ENCODE assay signal across 43 mouse cellular contexts in the genomic region with DNA sequence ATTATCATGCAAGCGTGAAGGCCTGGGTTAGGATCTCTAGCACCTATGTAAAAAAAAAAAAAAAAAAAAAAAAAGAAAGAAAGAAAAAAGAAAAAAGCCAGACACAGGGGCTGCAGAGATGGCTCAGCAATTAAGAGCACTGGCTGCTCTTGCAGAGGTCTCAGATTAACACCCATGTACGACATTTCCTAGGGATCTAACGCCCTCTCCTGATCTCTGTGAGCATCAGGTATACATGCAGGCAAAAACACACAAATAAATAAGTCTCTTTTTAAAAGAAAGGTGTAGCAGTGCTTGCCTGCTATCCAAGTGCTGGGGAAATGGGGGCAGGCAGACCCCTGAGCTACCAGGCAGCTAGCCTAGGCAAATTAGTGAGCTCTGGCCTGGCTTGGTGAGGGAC. TPM values are rescaled to one million over a fixed set of nuclear protein-coding genes. Genes with fewer than 3 reads are reported as not detected.
"Had no signal": no experiment of that assay in that cellular context is flagged by ENCODE, and none has a peak within 500 bp of the region (broad histone marks: within the 10 kb centered on the region; RNA-seq: fewer than 3 reads in every experiment).

No protein-coding gene starts in this region.

- H3K4me3 ChIP-seq: heart, embryonic 10.5 days; heart, embryonic 12.5 days; hindbrain, embryonic 10.5 days; hindbrain, embryonic 13.5 days; hindbrain, embryonic 15.5 days; kidney, embryonic 15.5 days; limb, embryonic 13.5 days; limb, embryonic 15.5 days; liver, embryonic 12.5 days had no signal

- H3K4me2 ChIP-seq: heart, embryonic 12.5 days; hindbrain, embryonic 13.5 days; hindbrain, embryonic 15.5 days; kidney, embryonic 15.5 days; limb, embryonic 13.5 days; limb, embryonic 15.5 days; liver, embryonic 12.5 days had no signal

- ATAC-seq: hindbrain, postnatal 0 days; intestine, embryonic 16.5 days; liver, embryonic 12.5 days had no signal

- H3K9ac ChIP-seq: heart, embryonic 12.5 days; hindbrain, embryonic 13.5 days; hindbrain, embryonic 15.5 days; kidney, embryonic 15.5 days; limb, embryonic 13.5 days; limb, embryonic 15.5 days; liver, embryonic 12.5 days; liver, embryonic 14.5 days had no signal

- H3K9me3 ChIP-seq: heart, embryonic 10.5 days; heart, embryonic 12.5 days; hindbrain, embryonic 10.5 days; hindbrain, embryonic 13.5 days; hindbrain, embryonic 15.5 days; kidney, embryonic 15.5 days; limb, embryonic 13.5 days; limb, embryonic 15.5 days; liver, embryonic 12.5 days had no signal

- DNase-seq: gastrocnemius, postnatal 14 days; heart, adult 11 months; heart, postnatal 10 days; heart, postnatal 4 days; kidney, adult 11 months; kidney, adult 2 months; kidney, adult 9 months; kidney, postnatal 14 days; kidney, postnatal 36 days; layer of hippocampus, adult 9-11 months; layer of hippocampus, postnatal 36 days; left cerebral cortex, postnatal 4 days had no signal

- H3K27ac ChIP-seq: heart, embryonic 10.5 days; hindbrain, embryonic 10.5 days; hindbrain, embryonic 13.5 days; hindbrain, embryonic 15.5 days; hindbrain, postnatal 0 days; kidney, embryonic 15.5 days; kidney, postnatal 0 days; limb, embryonic 13.5 days; limb, embryonic 15.5 days; liver, embryonic 12.5 days; liver, embryonic 14.5 days had no signal

- H3K4me1 ChIP-seq: hindbrain, embryonic 13.5 days; hindbrain, embryonic 15.5 days; limb, embryonic 15.5 days had no signal

- H3K36me3 ChIP-seq: heart, embryonic 10.5 days; heart, embryonic 12.5 days; hindbrain, embryonic 10.5 days; hindbrain, embryonic 13.5 days; hindbrain, embryonic 15.5 days; kidney, embryonic 15.5 days; limb, embryonic 13.5 days; limb, embryonic 15.5 days; liver, embryonic 12.5 days had no signal

- H3K27me3 ChIP-seq: heart, embryonic 12.5 days; hindbrain, embryonic 13.5 days; hindbrain, embryonic 15.5 days; kidney, embryonic 15.5 days; limb, embryonic 13.5 days; limb, embryonic 15.5 days had no signal

RNA-seq across cellular contexts. Expression of gene Gm11037, which starts 31.8 kb away (rescaled TPM):
- total RNA-seq: gastrocnemius, adult 18-20 months; gastrocnemius, postnatal 14 days; heart, adult 8-10 months; heart, postnatal 10 days; heart, postnatal 25 days; heart, postnatal 4 days; hindbrain, postnatal 0 days; layer of hippocampus, adult 18-20 months; layer of hippocampus, adult 8-10 months; layer of hippocampus, postnatal 14 days; layer of hippocampus, postnatal 36 days; left cerebral cortex, adult 18-20 months; left cerebral cortex, adult 8-10 months; left cerebral cortex, postnatal 10 days; left cerebral cortex, postnatal 25 days; left cerebral cortex, postnatal 4 days; liver, adult 2 months had no signal
- polyA plus RNA-seq: gonadal fat pad, adult 2 months; heart, embryonic 10.5 days; heart, embryonic 12.5 days; heart, embryonic 14.5 days; heart, embryonic 16.5 days; hindbrain, embryonic 10.5 days; hindbrain, embryonic 13.5 days; hindbrain, embryonic 15.5 days; hindbrain, postnatal 0 days; intestine, embryonic 14.5 days; intestine, embryonic 16.5 days; kidney, adult 2 months; kidney, embryonic 15.5 days; kidney, postnatal 0 days; large intestine, adult 2 months; limb, embryonic 11.5 days; limb, embryonic 13.5 days; limb, embryonic 15.5 days; liver, adult 2 months; liver, embryonic 12.5 days; liver, embryonic 14.5 days; liver, embryonic 16.5 days had no signal
